Mouse (Mus musculus) cortical plate, adult 2 months (tissue): ENCODE measurements at regions not wholly inside any gene's neighbourhood (a gene's known extent, or its start where the extent isn't known, plus 50 kb on each side); places are given as distances from the start of the nearest gene placed in this dataset.

Source experiments
- CTCF ChIP-seq: fragments of 200-500 bp; IDR thresholded peaks from 2 replicates; pipeline ENCODE4 v1.5.1; 2011; ENCODE audit warnings: mild to moderate bottlenecking, control low read depth, low read length; ENCODE audit not compliant: insufficient read depth; ENCODE audit errors: extremely low read depth
- POLR2A ChIP-seq: fragments of 200-500 bp; IDR thresholded peaks from 2 replicates; pipeline ENCODE4 v1.6.1; 2011; ENCODE audit warnings: mild to moderate bottlenecking, low read length, control low read depth; ENCODE audit not compliant: insufficient read depth; ENCODE audit errors: extremely low read depth

- TF ChIP-seq CTCF (no peak), POLR2A (no peak)
Measured at GRCm38 (mm10) chr15:71086367-71086997, 2747.9 kb upstream of the Gm6569 start.
